Mouse (Mus musculus) adrenal gland, adult 18-20 months (tissue): Measurements from ENCODE around the gene Dnm2. TPM values are rescaled to one million over a fixed set of nuclear protein-coding genes. Genes with fewer than 3 reads are reported as not detected.
"Not testable (repeated sequence)": the region's sequence is repeated elsewhere in the genome, so short reads cannot be mapped to it uniquely, and the experiment has no call there.

Source experiments
- DNase-seq, 2 experiments: peaks; one replicate each; pipeline ENCODE4 v3.0.0; 2021 to 2022; ENCODE audit warnings: low spot score in 2 of 2
- microRNA-seq, 2 experiments: library from miRNA; unstranded; fragments of <30 nt; microRNA quantifications; one replicate each; pipeline ENCODE4 v1.2.0; 2021; ENCODE audit warnings: borderline number of aligned reads in 2 of 2
- total RNA-seq, 2 experiments: library from RNA; stranded (reverse); gene quantifications; 1 replicate in 1 of 2; 2 replicates in 1 of 2; pipeline ENCODE4 v1.2.3; 2021

Gene Dnm2
- total RNA-seq, 2 experiments from 2014 or later = 88.5 to 112 TPM

GRCm38 (mm10) chr9:21539981-21540753, 115.5 kb downstream of the Dnm2 start:
- DNase-seq = no peak

- DNase-seq = not testable (repeated sequence)
Measured at GRCm38 (mm10) chr9:21542001-21542400, 117.3 kb downstream of the Dnm2 start.

GRCm38 (mm10) chr9:21545351-21545915, 120.7 kb downstream of the Dnm2 start:
- no peak for DNase-seq

GRCm38 (mm10) chr9:21545916-21546788, 121.4 kb downstream of the Dnm2 start:
- DNase-seq = peak; percentile 99

- peak in 1 of 2 experiments; percentile 66 for DNase-seq
Measured at GRCm38 (mm10) chr9:21546789-21547074, 122.0 kb downstream of the Dnm2 start, which contains the start of gene Carm1. TSS of gene Carm1 (plus strand) at chr9:21546894.

GRCm38 (mm10) chr9:21547075-21547941, 122.6 kb downstream of the Dnm2 start:
- DNase-seq = peak in 1 of 2 experiments; percentile 35

GRCm38 (mm10) chr9:21551049-21551448, 126.3 kb downstream of the Dnm2 start:
- no peak for DNase-seq

- no peak for DNase-seq
Measured at GRCm38 (mm10) chr9:21553607-21554273, 129.0 kb downstream of the Dnm2 start.

- DNase-seq = no peak
Measured at GRCm38 (mm10) chr9:21555198-21555742, 130.6 kb downstream of the Dnm2 start.

- DNase-seq = no peak
Measured at GRCm38 (mm10) chr9:21556996-21557395, 132.3 kb downstream of the Dnm2 start.

Small RNA genes lying within 50 kb of the gene (microRNA-seq; reads per million reads assigned to microRNA genes)
- 0 to 0.95 reads per million in 2 experiments for gene Mir199a-1

Other genes with a start within 250 kb of the Dnm2 start
- gene Keap1, start 185.5 kb upstream of the Dnm2 start, total RNA-seq = 10 to 100 TPM; 44.9 to 51.2 TPM
- gene S1pr5, start 176.5 kb upstream of the Dnm2 start, total RNA-seq = 1 to 10 TPM in 1 of 2 experiments, under 1 TPM in 1; 0.50 to 1.0 TPM
- 10 to 100 TPM; 39.9 to 52.6 TPM for gene Atg4d, start 159.6 kb upstream of the Dnm2 start, total RNA-seq
- gene Kri1, start 136.9 kb upstream of the Dnm2 start, total RNA-seq = 10 to 100 TPM; 31.1 to 34.9 TPM
- 10 to 100 TPM in 1 of 2 experiments, 1 to 10 TPM in 1; 9.1 to 11.8 TPM for gene Cdkn2d, start 133.5 kb upstream of the Dnm2 start, total RNA-seq
- gene Ap1m2, start 112.6 kb upstream of the Dnm2 start, total RNA-seq = not detected
- gene Slc44a2, start 104.2 kb upstream of the Dnm2 start, total RNA-seq = 10 to 100 TPM; 36.3 to 48.3 TPM
- gene Ilf3, start 57.0 kb upstream of the Dnm2 start, total RNA-seq = 10 to 100 TPM; 56.5 to 59.6 TPM
- gene Qtrt1, start 13.1 kb upstream of the Dnm2 start, total RNA-seq = 10 to 100 TPM; 15.6 to 18.5 TPM
- 10 to 100 TPM; 25.6 to 28.8 TPM for gene Tmed1, start 85.3 kb downstream of the Dnm2 start, total RNA-seq
- 1 to 10 TPM; 1.5 to 4.3 TPM for gene AB124611, start 101.3 kb downstream of the Dnm2 start, total RNA-seq
- 10 to 100 TPM; 40.4 to 43.3 TPM for gene Carm1, start 122.0 kb downstream of the Dnm2 start, total RNA-seq
- gene Timm29, start 167.8 kb downstream of the Dnm2 start, total RNA-seq = 10 to 100 TPM; 51.4 to 64.4 TPM
- 10 to 100 TPM; 20.1 to 24.1 TPM for gene Yipf2, start 167.9 kb downstream of the Dnm2 start, total RNA-seq
- 10 to 100 TPM; 63.3 to 81.0 TPM for gene Smarca4, start 191.3 kb downstream of the Dnm2 start, total RNA-seq